Mouse (Mus musculus) spleen, adult 2 months (tissue): ENCODE measurements around the gene AC141477.1. TPM values are rescaled to one million over a fixed set of nuclear protein-coding genes. Genes with fewer than 3 reads are reported as not detected.

Experiments
- DNase-seq, 2 experiments: peaks; one replicate each; pipeline versions ENCODE4 v3.0.0 to v3.0.0-alpha.2; 2012 to 2021; ENCODE audit warnings: low spot score in 2 of 2, low read depth in 1 of 2
- H3K27ac ChIP-seq: fragments of 200-500 bp; 2 replicates; pipeline ENCODE4 v1.5.1; 2012; ENCODE audit warnings: low read length, inconsistent platforms; ENCODE audit not compliant: insufficient read depth
- H3K27me3 ChIP-seq: fragments of 200-500 bp; 2 replicates; pipeline ENCODE4 v1.6.1; 2012; ENCODE audit warnings: mild to moderate bottlenecking, moderate library complexity, low read length, inconsistent platforms; ENCODE audit not compliant: control insufficient read depth, insufficient read depth
- H3K36me3 ChIP-seq: fragments of 200-500 bp; 2 replicates; pipeline ENCODE4 v1.6.1; 2012; ENCODE audit warnings: mild to moderate bottlenecking, low read length, inconsistent platforms; ENCODE audit not compliant: control insufficient read depth, insufficient read depth
- H3K4me1 ChIP-seq: fragments of 200-500 bp; 2 replicates; pipeline ENCODE4 v1.6.1; 2011; ENCODE audit warnings: inconsistent platforms; ENCODE audit not compliant: control insufficient read depth, insufficient read depth, insufficient read length
- H3K4me3 ChIP-seq: fragments of 200-500 bp; 2 replicates; pipeline ENCODE4 v1.5.1; 2011; ENCODE audit warnings: mild to moderate bottlenecking, inconsistent platforms; ENCODE audit not compliant: insufficient read depth, insufficient read length; ENCODE audit errors: extremely low read depth
- CTCF ChIP-seq: fragments of 200-500 bp; IDR thresholded peaks from 2 replicates; pipeline ENCODE4 v1.5.1; 2011; ENCODE audit warnings: mild to moderate bottlenecking, inconsistent platforms; ENCODE audit not compliant: insufficient read depth, insufficient read length, insufficient replicate concordance; ENCODE audit errors: extremely low read depth
- POLR2A ChIP-seq: fragments of 200-500 bp; IDR thresholded peaks from 2 replicates; pipeline ENCODE4 v1.6.1; 2011; ENCODE audit warnings: low read depth, low read length, inconsistent platforms
- WGBS: fragments of 180-500 bp; shearing (Covaris S2); methylation state at CpG from one replicate; pipeline ENCODE4 v1.1.7; 2018; 5-methylcytosine and 5-hydroxymethylcytosine counted together
- polyA plus RNA-seq: library from polyadenylated mRNA; depleted of rRNA; stranded (reverse); fragments of >200 nt; gene quantifications from 2 replicates; pipeline ENCODE4 v1.2.3, GENCODE M21; 2012; rRNA removed

The AC141477.1 gene
- polyA plus RNA-seq, 1 experiment: not detected

GRCm38 (mm10) chr10:76416811-76417210 is 23.4 kb downstream of the AC141477.1 start:
- Histone ChIP-seq H3K27me3 (no peaks in the 10 kb centered on the region), H3K4me1 (no peaks in the 10 kb centered on the region), H3K4me3 (no peak overlapping the region), H3K36me3 (peaks cover 47% of the 10 kb centered on the region), H3K27ac (no peak overlapping the region)
- DNase-seq: no peak
- no peak for TF ChIP-seq CTCF
- no peak for TF ChIP-seq POLR2A
- 95% methylated on average over 12 of the region's 12 CpGs for WGBS

GRCm38 (mm10) chr10:76408520-76408919 is 31.7 kb downstream of the AC141477.1 start:
- DNase-seq: no peak
- TF ChIP-seq CTCF (no peak), POLR2A (no peak)
- no peak overlapping the region for H3K4me3 ChIP-seq
- no peaks in the 10 kb centered on the region for H3K4me1 ChIP-seq
- no peak overlapping the region for H3K27ac ChIP-seq
- H3K36me3 ChIP-seq: peaks cover 60% of the 10 kb centered on the region
- 90% methylated on average over 10 of the region's 10 CpGs for WGBS
- no peaks in the 10 kb centered on the region for H3K27me3 ChIP-seq

GRCm38 (mm10) chr10:76392596-76392995 is 47.6 kb downstream of the AC141477.1 start:
- no peak for TF ChIP-seq POLR2A
- no peak for TF ChIP-seq CTCF
- DNase-seq: no peak
- Histone ChIP-seq H3K4me1 (no peaks in the 10 kb centered on the region), H3K4me3 (no peak overlapping the region), H3K27ac (no peak overlapping the region), H3K27me3 (no peaks in the 10 kb centered on the region), H3K36me3 (peaks cover 40% of the 10 kb centered on the region)
- 94% methylated on average over 12 of the region's 12 CpGs for WGBS

GRCm38 (mm10) chr10:76391786-76392185 is 48.5 kb downstream of the AC141477.1 start:
- Histone ChIP-seq H3K27ac (no peak overlapping the region), H3K4me3 (no peak overlapping the region), H3K36me3 (peaks cover 40% of the 10 kb centered on the region), H3K4me1 (no peaks in the 10 kb centered on the region), H3K27me3 (no peaks in the 10 kb centered on the region)
- WGBS: 93% methylated on average over 9 of the region's 9 CpGs
- DNase-seq: no peak
- TF ChIP-seq CTCF (peak; percentile 63; the same call in 1 of the 2 replicates), POLR2A (no peak)

DNA sequence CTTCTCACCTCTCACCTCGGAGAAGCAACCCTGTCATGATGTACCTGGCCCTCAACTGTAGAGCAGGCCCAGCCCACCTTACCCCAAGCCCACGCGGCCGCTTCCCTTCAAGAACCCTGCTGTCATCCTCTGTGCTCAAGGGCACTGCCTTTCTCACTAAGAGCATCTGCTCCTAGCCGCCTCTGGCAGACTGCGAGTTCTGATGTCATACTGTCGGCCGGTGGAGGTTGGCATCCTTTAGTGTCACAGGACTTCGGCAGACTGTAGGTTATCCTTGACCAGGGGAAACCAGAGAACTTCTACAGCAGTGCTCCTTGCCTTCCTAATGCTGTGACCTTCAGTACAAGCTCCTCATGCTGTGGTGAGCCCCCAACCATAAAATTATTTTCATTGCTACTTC is 49.1 kb downstream of the AC141477.1 start:
- WGBS: 95% methylated on average over 9 of the region's 9 CpGs
- no peaks in the 10 kb centered on the region for H3K27me3 ChIP-seq
- H3K27ac ChIP-seq: no peak overlapping the region
- no peak overlapping the region for H3K4me3 ChIP-seq
- no peak for DNase-seq
- H3K36me3 ChIP-seq: peaks cover 36% of the 10 kb centered on the region
- TF ChIP-seq POLR2A (no peak), CTCF (no peak)
- H3K4me1 ChIP-seq: no peaks in the 10 kb centered on the region

Other genes starting within 250 kb of the AC141477.1 start
- 17.1 and 18.4 TPM in 2 replicates for gene Prmt2, start 202.6 kb downstream of the AC141477.1 start, polyA plus RNA-seq
- 0.70 TPM in 1 of 2 replicates, not detected in the other for gene S100b, start 186.6 kb downstream of the AC141477.1 start, polyA plus RNA-seq
- gene Dip2a, start 95.2 kb downstream of the AC141477.1 start, polyA plus RNA-seq: 6.9 and 7.1 TPM in 2 replicates
- 18.4 and 21.1 TPM in 2 replicates for gene Pcnt, start 2.3 kb upstream of the AC141477.1 start, polyA plus RNA-seq
- gene 2610028H24Rik, start 8.6 kb upstream of the AC141477.1 start, polyA plus RNA-seq: not detected in 2 replicates
- 16.0 and 16.6 TPM in 2 replicates for gene Mcm3ap, start 28.5 kb upstream of the AC141477.1 start, polyA plus RNA-seq
- 2.4 and 3.1 TPM in 2 replicates for gene Ybey, start 28.7 kb upstream of the AC141477.1 start, polyA plus RNA-seq
- gene Lss, start 91.1 kb upstream of the AC141477.1 start, polyA plus RNA-seq: 9.0 and 9.1 TPM in 2 replicates
- not detected in 2 replicates for gene Spatc1l, start 121.8 kb upstream of the AC141477.1 start, polyA plus RNA-seq
- 0.02 and 0.07 TPM in 2 replicates for gene Ftcd, start 135.2 kb upstream of the AC141477.1 start, polyA plus RNA-seq
- 11.5 and 11.7 TPM in 2 replicates for gene Col6a2, start 183.2 kb upstream of the AC141477.1 start, polyA plus RNA-seq